Mouse (Mus musculus): ENCODE measurements around the gene St3gal5.

Gene St3gal5

GRCm38 (mm10) chr6:72158966-72159764, 61.8 kb downstream of the St3gal5 start:
- in situ Hi-C loops (cut with MboI; ENCODE audit: unreplicated experiment in 2 of 2) = loop anchor here (25.0 kb wide), 4 partner anchors 522 to 997 kb away; partner anchors contain the start of gene Kdm3a (in 1 of the 2)

DNA sequence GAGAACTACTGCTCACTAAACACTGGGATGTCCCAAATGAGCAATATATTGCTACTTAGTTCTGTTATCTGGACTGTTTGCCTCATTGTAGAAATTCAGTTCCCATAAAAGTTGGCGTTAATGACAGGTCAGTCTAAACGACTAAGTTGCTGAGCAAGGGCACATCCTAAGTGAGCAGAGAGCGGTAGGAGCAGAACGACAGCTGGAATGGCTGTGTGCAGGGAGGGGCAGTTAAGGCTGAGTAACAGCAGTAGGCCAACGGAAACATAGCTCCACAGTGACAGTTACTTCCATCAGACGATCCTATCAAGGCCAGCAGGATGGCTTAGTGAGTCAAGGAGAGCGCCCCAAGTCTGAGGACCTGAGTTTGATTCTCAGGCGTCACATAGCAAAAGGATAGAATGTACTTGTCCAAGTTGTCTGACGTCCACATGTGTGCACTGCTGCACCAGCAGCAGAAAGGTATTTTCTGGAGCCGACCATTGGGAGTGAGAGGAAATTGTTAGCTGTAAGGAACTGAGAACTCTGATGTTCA, 62.5 kb downstream of the St3gal5 start:
- in situ Hi-C loops (cut with MboI; ENCODE audit: unreplicated experiment in 2 of 2) = loop anchor here (25.0 kb wide), 4 partner anchors 523 to 998 kb away; partner anchors contain the start of gene Kdm3a (in 1 of the 2)

DNA sequence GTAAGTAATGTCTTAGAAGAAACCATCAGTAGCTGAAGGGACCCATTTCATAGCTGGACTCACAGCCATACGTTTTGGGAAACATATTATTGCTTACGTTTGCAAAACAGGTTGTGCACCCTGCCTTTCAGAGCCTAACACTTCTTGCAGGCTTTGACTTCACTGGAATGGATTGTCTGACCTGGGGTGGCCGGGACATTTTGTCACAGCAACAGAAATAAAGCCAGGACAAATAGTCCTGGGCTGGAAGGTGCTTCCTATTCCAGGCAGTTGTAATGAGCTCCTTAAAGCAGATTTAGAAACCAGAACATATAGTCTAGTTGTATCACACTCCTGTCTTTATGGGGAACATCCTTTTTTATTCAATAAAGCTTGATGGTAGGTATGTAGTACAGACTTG, 63.6 kb downstream of the St3gal5 start:
- in situ Hi-C loops (cut with MboI; ENCODE audit: unreplicated experiment in 2 of 2) = loop anchor here (25.0 kb wide), 4 partner anchors 524 to 999 kb away; partner anchors contain the start of gene Kdm3a (in 1 of the 2)

DNA sequence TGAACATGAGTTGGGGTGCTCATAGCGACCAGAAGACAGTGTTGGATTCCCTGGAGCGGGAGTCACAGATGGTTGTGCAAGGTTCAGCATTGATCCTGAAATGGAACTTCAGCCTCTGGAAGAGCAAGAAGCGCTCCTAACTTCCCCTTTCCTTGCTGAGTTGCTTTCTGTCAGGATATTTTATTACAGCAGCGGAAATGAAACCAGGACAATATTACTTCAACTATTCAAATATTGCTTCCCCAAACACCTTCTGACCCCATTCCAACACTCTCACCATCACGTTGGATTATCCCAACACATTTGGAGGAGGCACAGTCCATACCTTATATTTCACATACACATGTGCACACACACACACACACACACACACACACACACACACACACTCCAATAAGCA, 64.4 kb downstream of the St3gal5 start:
- in situ Hi-C loops (cut with MboI; ENCODE audit: unreplicated experiment in 2 of 2) = loop anchor here (25.0 kb wide), 4 partner anchors 524 to 999 kb away; partner anchors contain the start of gene Kdm3a (in 1 of the 2)

DNA sequence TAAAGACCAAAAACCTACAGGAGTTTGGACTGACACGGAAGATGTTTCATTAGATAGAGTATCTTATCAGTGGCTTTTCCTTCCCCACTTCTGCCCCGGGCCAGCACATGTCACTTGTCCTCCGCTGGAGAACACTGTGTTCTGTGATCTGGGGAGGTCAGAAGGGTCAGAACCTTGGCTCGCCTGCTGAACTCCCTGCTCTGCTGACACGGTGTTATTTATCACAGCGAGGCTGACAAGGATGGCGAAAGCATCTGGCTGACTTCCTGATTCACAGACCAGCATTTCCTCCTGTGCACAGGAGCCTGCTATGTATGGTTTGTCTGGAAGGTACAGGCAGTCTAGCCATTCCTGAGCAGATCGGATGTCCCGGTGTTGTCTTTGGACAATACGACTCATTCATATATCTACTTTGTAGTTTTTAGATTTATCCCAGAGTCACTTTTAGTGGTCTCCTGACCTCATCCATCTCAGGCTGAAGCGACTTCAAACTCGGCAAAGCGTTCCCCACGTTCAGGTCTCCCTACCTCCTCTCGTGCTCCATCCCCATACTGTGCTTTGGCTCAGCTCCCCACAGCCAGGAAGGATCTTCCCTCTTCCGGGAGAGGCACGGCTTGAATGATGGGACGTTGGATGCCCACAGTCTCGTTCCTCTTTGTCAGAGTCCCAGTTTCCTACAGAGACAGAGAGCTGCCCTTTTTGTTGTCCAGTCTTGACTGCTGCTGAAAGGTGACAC, 64.9 kb downstream of the St3gal5 start:
- in situ Hi-C loops (cut with MboI; ENCODE audit: unreplicated experiment in 2 of 2) = loop anchor here (25.0 kb wide), 4 partner anchors 525 to 1000 kb away; partner anchors contain the start of gene Kdm3a (in 1 of the 2)

DNA sequence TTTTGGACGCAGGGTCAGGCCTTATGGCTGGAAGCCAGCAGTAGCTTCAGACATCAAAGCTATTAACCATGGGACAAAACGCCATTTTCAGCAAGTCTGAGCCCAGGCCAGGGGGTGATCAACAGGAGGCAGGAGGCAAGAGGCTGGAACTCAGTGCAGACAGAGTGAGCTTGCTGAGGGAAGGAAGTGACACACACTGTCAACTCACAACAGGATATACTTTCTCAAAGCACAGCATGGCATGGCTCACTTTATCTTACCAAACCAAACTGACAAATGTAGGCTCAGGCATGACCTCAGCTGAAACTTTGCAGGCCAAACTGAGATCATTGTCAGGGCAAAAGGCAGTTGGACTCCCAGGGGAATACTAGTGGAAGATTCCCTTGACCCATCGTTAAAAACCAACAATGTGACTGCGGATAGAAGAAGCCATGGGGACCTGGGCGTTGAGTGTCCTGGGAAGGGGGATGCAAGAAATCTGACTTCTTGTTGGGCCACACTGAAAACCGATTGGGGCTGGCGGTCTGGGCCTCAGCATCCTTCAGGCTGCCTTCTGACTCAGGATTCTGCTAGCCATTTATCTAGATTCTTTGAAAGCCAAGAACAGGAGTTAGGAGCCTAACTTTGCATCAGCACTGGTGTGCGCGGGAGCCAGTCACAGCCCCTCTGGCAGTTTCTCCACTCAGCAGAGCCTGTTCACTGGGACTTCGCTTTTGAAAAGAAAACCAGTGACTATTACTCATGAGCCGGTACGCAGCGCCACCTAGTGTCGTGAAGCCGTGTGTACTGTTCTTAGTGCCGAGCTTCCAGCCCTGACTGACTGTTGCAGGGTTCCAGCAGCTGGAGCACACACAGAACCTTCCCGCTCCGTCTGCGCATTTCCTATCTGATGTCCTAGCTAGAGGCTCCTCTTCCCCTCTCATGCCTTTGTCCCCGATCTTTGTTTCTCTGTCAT, 67.2 kb downstream of the St3gal5 start:
- in situ Hi-C loops (cut with MboI; ENCODE audit: unreplicated experiment in 2 of 2) = loop anchor here (5.0 to 25.0 kb wide), 7 partner anchors 237 to 1012 kb away; partner anchors contain the start of gene Kdm3a (in 1 of the 2)

DNA sequence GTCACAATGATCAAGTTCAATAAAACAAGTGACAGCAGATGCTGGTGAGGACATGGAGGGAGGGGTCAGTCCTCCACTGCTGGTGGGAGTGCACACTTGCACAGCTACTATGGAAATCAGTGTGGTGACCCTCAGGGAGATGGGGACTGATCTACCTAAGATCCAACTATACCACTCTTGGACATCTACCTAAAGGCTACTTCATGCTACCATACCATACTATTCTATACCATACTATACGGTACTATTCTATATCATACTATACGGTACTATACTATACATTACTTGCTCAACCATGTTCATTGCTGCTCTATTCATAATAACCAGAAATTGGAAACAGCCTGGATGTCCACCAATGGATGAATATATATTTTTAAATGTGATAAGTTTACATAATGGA, 68.5 kb downstream of the St3gal5 start:
- in situ Hi-C loops (cut with MboI; ENCODE audit: unreplicated experiment in 2 of 2) = loop anchor here (5.0 to 25.0 kb wide), 7 partner anchors 239 to 1014 kb away; partner anchors contain the start of gene Kdm3a (in 1 of the 2)

DNA sequence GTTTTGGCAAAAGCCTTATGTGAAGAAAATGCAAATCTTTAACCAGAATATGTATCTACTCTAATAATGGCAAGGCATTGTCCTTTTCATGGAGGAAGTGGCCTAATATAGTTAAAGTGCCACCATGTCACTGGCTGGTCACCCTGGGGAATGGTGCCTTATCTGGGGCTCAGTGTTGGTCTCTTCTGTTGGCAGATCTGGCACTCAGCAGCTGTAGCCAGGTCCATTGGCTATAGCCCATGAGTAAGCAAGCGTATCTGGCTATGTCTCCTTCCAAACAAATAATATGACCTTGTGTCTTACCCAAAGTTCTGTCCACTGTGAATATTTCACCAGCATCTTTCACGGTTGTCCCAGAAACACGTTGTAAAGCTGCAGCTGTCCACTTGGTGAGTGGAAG, 74.0 kb downstream of the St3gal5 start:
- in situ Hi-C loops (cut with MboI; ENCODE audit: unreplicated experiment in 2 of 2) = loop anchor here (25.0 kb wide), 4 partner anchors 534 to 1009 kb away; partner anchors contain the start of gene Kdm3a (in 1 of the 2)

DNA sequence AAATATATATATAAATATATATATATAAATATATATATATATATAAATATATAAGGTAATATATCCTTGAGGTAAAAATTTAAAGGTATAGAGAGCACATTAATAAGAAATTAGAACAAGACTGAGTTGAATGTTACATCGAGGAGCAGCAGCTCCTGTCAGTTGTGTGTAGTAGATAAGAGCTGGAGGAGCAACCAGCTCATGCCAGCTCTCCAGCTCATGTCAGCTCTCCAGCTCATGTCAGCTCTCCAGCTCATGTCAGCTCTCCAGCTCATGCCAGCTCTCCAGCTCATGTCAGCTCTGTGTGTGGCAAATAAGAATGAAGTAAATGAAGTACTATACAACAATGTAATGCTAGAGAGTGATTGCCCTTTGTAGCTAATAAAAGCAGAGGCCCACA, 76.0 kb downstream of the St3gal5 start:
- in situ Hi-C loops (cut with MboI; ENCODE audit: unreplicated experiment in 2 of 2) = loop anchor here (25.0 kb wide), 4 partner anchors 536 to 1011 kb away; partner anchors contain the start of gene Kdm3a (in 1 of the 2)

DNA sequence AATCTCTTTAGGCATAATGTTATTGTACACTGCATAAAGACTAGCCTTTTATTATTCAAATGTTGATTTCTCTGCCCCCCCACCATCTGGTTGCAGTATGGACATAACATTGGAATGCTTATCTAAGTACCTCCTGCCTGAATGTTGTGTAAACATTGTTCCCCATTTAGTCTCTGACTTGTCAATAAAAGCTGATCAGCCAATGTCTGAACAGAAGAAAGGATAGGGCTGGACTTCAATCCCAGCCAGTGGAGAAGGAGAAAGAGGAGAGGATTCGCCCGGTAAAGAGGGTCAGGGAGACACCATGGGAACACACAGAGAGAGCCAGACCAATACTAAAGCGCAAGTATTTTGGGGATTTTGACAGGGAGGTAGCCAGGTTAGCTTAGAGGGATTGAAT, 78.0 kb downstream of the St3gal5 start:
- in situ Hi-C loops (cut with MboI; ENCODE audit: unreplicated experiment in 2 of 2) = no loop called here

DNA sequence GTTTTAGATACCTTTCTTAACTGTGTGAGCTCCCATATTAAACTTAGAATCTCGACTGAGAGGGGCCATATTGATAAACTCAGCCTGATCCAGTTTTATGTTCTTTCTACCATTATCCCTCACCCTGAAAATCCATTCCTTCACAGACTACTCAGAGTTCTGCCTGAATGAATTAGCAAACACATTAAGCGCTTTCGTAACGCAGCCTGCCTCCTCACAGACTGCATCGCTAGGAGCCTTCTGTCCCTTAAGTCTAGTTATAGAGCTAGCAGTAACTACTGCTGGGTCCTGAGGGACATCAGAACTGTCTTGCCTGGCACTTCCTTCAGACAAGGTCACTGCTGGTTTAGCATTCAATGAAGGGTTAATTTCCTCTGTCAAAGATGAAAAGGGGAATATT, 78.6 kb downstream of the St3gal5 start:
- in situ Hi-C loops (cut with MboI; ENCODE audit: unreplicated experiment in 2 of 2) = no loop called here

- in situ Hi-C loops (cut with MboI; ENCODE audit: unreplicated experiment in 2 of 2) = no loop called here
These were observed 80.0 kb downstream of the St3gal5 start for GRCm38 (mm10) chr6:72177417-72177816.

DNA sequence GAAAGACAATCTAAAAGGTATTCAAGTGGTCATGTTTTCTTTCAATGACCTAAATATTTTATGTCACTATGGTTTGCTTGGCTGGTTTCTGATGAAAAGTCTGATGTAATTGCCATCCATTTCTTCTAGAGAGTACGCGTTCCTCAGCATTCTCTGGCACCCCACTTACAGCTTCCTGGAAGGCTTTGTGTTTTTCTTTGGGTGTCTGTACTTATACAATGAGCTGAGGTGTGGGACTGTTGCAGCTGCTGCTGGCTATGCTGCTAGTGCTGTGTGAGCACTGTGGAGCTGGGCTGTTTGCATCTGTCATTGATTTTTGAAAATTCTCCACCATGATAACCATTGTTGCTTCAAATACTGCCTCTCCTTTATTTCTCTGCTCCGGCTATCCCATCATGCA, 81.6 kb downstream of the St3gal5 start:
- in situ Hi-C loops (cut with MboI; ENCODE audit: unreplicated experiment in 2 of 2) = no loop called here

GRCm38 (mm10) chr6:72179562-72180502, 82.4 kb downstream of the St3gal5 start:
- in situ Hi-C loops (cut with MboI; ENCODE audit: unreplicated experiment in 2 of 2) = loop anchor here (5.0 to 10.0 kb wide), 3 partner anchors 57 to 225 kb away; partner anchors contain the start of gene Atoh8 (in 1 of the 2)

GRCm38 (mm10) chr6:72184576-72184975, 87.2 kb downstream of the St3gal5 start:
- in situ Hi-C loops (cut with MboI; ENCODE audit: unreplicated experiment in 2 of 2) = loop anchor here (5.0 to 10.0 kb wide), 3 partner anchors 53 to 220 kb away; partner anchors contain the start of gene Atoh8 (in 1 of the 2)

GRCm38 (mm10) chr6:72185893-72186490, 88.6 kb downstream of the St3gal5 start:
- in situ Hi-C loops (cut with MboI; ENCODE audit: unreplicated experiment in 2 of 2) = loop anchor here (5.0 to 10.0 kb wide), 2 partner anchors 51 to 219 kb away; partner anchors contain the start of gene Atoh8 (in 1 of the 2)

DNA sequence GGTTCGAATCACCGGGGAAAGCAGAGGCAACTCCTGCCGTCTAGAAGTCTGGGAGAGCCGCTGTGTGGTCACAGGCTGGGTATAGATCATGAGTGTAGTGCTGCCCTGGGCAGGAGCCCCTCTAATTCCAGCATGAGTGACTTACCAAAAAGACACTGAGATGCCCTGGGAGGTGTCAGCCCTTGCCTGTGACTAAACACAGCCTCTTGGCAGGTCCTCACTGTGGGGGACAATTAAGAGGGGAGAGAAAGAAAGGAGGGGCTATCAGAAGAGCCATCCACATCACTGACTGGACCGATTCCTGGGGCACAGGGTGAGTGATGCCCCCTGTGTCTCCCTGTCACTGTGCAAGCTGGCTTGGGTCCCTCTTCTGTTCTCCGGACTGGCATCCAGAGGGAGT, 89.4 kb downstream of the St3gal5 start:
- in situ Hi-C loops (cut with MboI; ENCODE audit: unreplicated experiment in 2 of 2) = loop anchor here (5.0 to 10.0 kb wide), 2 partner anchors 50 to 218 kb away; partner anchors contain the start of gene Atoh8 (in 1 of the 2)
